Mouse (Mus musculus): ENCODE measurements at regions not wholly inside any gene's neighbourhood (a gene's known extent, or its start where the extent isn't known, plus 50 kb on each side); places are given as distances from the start of the nearest gene placed in this dataset.

DNA sequence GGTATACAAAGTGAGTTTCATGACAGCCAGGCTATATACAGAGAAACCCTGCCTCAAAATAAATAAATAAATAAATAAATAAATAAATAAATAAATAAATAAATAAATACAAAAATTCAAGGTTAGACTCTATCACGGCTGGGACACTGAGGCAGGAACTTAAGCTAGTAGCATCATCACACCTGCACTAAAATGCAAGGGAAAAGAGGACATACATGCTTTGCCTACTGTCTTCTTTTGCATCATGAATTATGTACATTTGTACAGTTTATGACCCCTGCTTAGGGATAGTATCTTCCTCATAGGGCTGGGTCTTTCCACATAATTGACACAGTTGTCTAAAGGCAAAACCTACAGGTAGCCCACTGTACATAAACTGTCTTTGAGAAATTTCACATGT is 252.5 kb downstream of the Tpm3-rs7 start:
- no peak for DNase-seq (ENCODE audit: extremely low spot score)

GRCm38 (mm10) chr14:113590811-113591210 is 276.4 kb downstream of the Tpm3-rs7 start:
- DNase-seq (ENCODE audit: extremely low spot score), result peak; percentile 4

GRCm38 (mm10) chr14:113627115-113627514 is 312.7 kb downstream of the Tpm3-rs7 start:
- DNase-seq (ENCODE audit: extremely low spot score), result no peak

- DNase-seq (ENCODE audit: extremely low spot score), result no peak
Measured at GRCm38 (mm10) chr14:113651296-113651695, 336.9 kb downstream of the Tpm3-rs7 start.

- DNase-seq (ENCODE audit: extremely low spot score), result no peak
Measured at GRCm38 (mm10) chr14:113656864-113657263, 342.5 kb downstream of the Tpm3-rs7 start.

GRCm38 (mm10) chr14:113668660-113669059 is 354.3 kb downstream of the Tpm3-rs7 start:
- no peak for DNase-seq (ENCODE audit: extremely low spot score)

DNA sequence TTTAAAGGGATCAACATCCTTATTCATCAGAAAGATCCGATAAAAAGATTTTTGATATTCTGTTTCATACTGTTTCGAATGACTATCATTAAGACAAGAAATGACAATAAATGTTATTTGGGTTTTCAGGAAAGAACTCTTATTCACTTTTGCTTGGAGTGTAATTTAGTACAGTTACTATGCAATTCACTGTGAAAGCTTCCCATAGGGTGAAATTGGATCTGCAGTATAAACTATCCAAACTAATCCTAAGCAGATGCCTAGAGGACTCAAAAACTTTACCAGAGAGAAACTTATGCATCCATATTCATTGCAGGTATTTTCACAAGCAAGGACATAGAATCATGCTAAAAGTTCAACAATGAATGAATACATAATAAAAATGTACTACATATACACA is 355.0 kb downstream of the Tpm3-rs7 start:
- no peak for DNase-seq (ENCODE audit: extremely low spot score)

DNA sequence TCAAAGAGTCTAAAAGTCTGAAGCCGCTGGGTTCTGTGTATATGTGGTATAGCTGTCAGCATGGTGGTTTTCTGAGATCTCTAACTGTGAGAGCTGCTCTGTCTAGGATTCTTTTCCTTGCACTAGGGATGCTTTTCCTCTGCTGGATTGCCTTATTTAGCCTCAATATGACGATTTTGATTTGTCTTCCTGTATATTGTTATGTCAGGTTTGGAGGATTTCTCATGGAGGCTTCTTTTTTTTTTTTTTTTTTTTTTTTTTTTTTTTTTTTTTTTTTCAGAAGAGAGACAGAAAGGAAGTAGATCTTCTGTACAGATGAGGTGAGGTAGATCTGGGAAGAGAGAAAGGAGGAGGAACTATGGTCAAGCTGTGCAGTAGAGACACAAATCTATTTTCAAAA is 396.5 kb downstream of the Tpm3-rs7 start:
- DNase-seq (ENCODE audit: extremely low spot score), result no peak
